Mouse (Mus musculus): ENCODE measurements around the gene Pstpip1. TPM values are rescaled to one million over a fixed set of nuclear protein-coding genes. Genes with fewer than 3 reads are reported as not detected.

Pstpip1 gene
- total and polyA plus RNA-seq, 2 experiments from 2014 or later: 0.44 to 0.70 TPM

GRCm38 (mm10) chr9:56062336-56062735 is 27.4 kb upstream of the Pstpip1 start:
- Histone ChIP-seq H3K27ac (ENCODE audit: low read depth, low read length) (no peak overlapping the region), H3K27me3 (ENCODE audit: insufficient read depth, low read length) (no peaks in the 10 kb centered on the region), H3K4me3 (ENCODE audit: low read depth, low read length) (no peak overlapping the region), H3K4me2 (ENCODE audit: low read depth, low read length, poor library complexity, severe bottlenecking) (no peak overlapping the region), H3K9me3 (ENCODE audit: low read length) (no peaks in the 10 kb centered on the region), H3K9ac (replicated peaks; ENCODE audit: low read length, poor library complexity, severe bottlenecking) (no peak overlapping the region), H3K36me3 (ENCODE audit: insufficient read depth, low read length) (peaks cover 32% of the 10 kb centered on the region), H3K4me1 (ENCODE audit: insufficient read depth, low read length) (no peaks in the 10 kb centered on the region)
- DNase-seq (ENCODE audit: low spot score) (no peak), ATAC-seq (ENCODE audit: low FRiP score) (no peak)
- WGBS: 95% methylated on average over 5 of the region's 5 CpGs
- TF ChIP-seq CTCF (IDR thresholded peaks at IDR 0.05): no peak

- ATAC-seq (ENCODE audit: low FRiP score): no peak
- no peak for DNase-seq (ENCODE audit: low spot score)
- Histone ChIP-seq H3K27me3 (ENCODE audit: insufficient read depth, low read length) (no peaks in the 10 kb centered on the region), H3K27ac (ENCODE audit: low read depth, low read length) (no peak overlapping the region), H3K9ac (replicated peaks; ENCODE audit: low read length, poor library complexity, severe bottlenecking) (no peak overlapping the region), H3K9me3 (ENCODE audit: low read length) (no peaks in the 10 kb centered on the region), H3K4me2 (ENCODE audit: low read depth, low read length, poor library complexity, severe bottlenecking) (no peak overlapping the region), H3K4me3 (ENCODE audit: low read depth, low read length) (no peak overlapping the region), H3K4me1 (ENCODE audit: insufficient read depth, low read length) (no peaks in the 10 kb centered on the region), H3K36me3 (ENCODE audit: insufficient read depth, low read length) (peaks cover 15% of the 10 kb centered on the region)
- WGBS: 83% methylated on average over 3 of the region's 3 CpGs
- TF ChIP-seq CTCF (IDR thresholded peaks at IDR 0.05): no peak
These were observed 24.8 kb upstream of the Pstpip1 start for GRCm38 (mm10) chr9:56065011-56065410.

GRCm38 (mm10) chr9:56067964-56068363 is 21.8 kb upstream of the Pstpip1 start:
- 95% methylated on average over 4 of the region's 4 CpGs for WGBS
- DNase-seq (ENCODE audit: low spot score) (no peak), ATAC-seq (ENCODE audit: low FRiP score) (no peak)

GRCm38 (mm10) chr9:56068630-56069029 is 21.1 kb upstream of the Pstpip1 start:
- 100% methylated on average over 1 of the region's 1 CpGs for WGBS
- Histone ChIP-seq H3K27ac (ENCODE audit: low read depth, low read length) (no peak overlapping the region), H3K9ac (replicated peaks; ENCODE audit: low read length, poor library complexity, severe bottlenecking) (no peak overlapping the region), H3K9me3 (ENCODE audit: low read length) (no peaks in the 10 kb centered on the region), H3K4me3 (ENCODE audit: low read depth, low read length) (no peak overlapping the region), H3K4me1 (ENCODE audit: insufficient read depth, low read length) (no peaks in the 10 kb centered on the region), H3K36me3 (ENCODE audit: insufficient read depth, low read length) (0 out of 2 replicates have a peak, but pooled peaks cover 3% of the 10 kb centered on the region), H3K4me2 (ENCODE audit: low read depth, low read length, poor library complexity, severe bottlenecking) (no peak overlapping the region), H3K27me3 (ENCODE audit: insufficient read depth, low read length) (no peaks in the 10 kb centered on the region)
- no peak for TF ChIP-seq CTCF (IDR thresholded peaks at IDR 0.05)
- DNase-seq (ENCODE audit: low spot score) (no peak), ATAC-seq (ENCODE audit: low FRiP score) (no peak)

More at GRCm38 (mm10) chr9:56067964-56068363, 21.8 kb upstream of the Pstpip1 start:
- Histone ChIP-seq H3K4me3 (ENCODE audit: low read depth, low read length) (no peak overlapping the region), H3K9me3 (ENCODE audit: low read length) (no peaks in the 10 kb centered on the region), H3K9ac (replicated peaks; ENCODE audit: low read length, poor library complexity, severe bottlenecking) (no peak overlapping the region), H3K36me3 (ENCODE audit: insufficient read depth, low read length) (0 out of 2 replicates have a peak, but pooled peaks cover 3% of the 10 kb centered on the region), H3K4me2 (ENCODE audit: low read depth, low read length, poor library complexity, severe bottlenecking) (no peak overlapping the region), H3K27ac (ENCODE audit: low read depth, low read length) (no peak overlapping the region), H3K4me1 (ENCODE audit: insufficient read depth, low read length) (no peaks in the 10 kb centered on the region), H3K27me3 (ENCODE audit: insufficient read depth, low read length) (no peaks in the 10 kb centered on the region)
- TF ChIP-seq CTCF (IDR thresholded peaks at IDR 0.05): no peak

- Histone ChIP-seq H3K4me1 (ENCODE audit: insufficient read depth, low read length) (no peaks in the 10 kb centered on the region), H3K36me3 (ENCODE audit: insufficient read depth, low read length) (0 out of 2 replicates have a peak, but pooled peaks cover 3% of the 10 kb centered on the region), H3K9ac (replicated peaks; ENCODE audit: low read length, poor library complexity, severe bottlenecking) (no peak overlapping the region), H3K27ac (ENCODE audit: low read depth, low read length) (no peak overlapping the region), H3K27me3 (ENCODE audit: insufficient read depth, low read length) (no peaks in the 10 kb centered on the region), H3K4me2 (ENCODE audit: low read depth, low read length, poor library complexity, severe bottlenecking) (no peak overlapping the region), H3K4me3 (ENCODE audit: low read depth, low read length) (no peak overlapping the region), H3K9me3 (ENCODE audit: low read length) (no peaks in the 10 kb centered on the region)
- TF ChIP-seq CTCF (IDR thresholded peaks at IDR 0.05): no peak
- 88% methylated on average over 2 of the region's 2 CpGs for WGBS
- DNase-seq (ENCODE audit: low spot score): no peak
- no peak for ATAC-seq (ENCODE audit: low FRiP score)
These were observed 16.9 kb upstream of the Pstpip1 start for GRCm38 (mm10) chr9:56072861-56073260.

- ATAC-seq (ENCODE audit: low FRiP score): peak; percentile 27; the same call in 1 of the 2 replicates
- WGBS: 79% methylated on average over 12 of the region's 12 CpGs
These were observed 14.9 kb upstream of the Pstpip1 start for GRCm38 (mm10) chr9:56074863-56075262.

More at GRCm38 (mm10) chr9:56074863-56075262, 14.9 kb upstream of the Pstpip1 start:
- DNase-seq (ENCODE audit: low spot score): no peak
- TF ChIP-seq CTCF (IDR thresholded peaks at IDR 0.05): no peak
- Histone ChIP-seq H3K4me2 (ENCODE audit: low read depth, low read length, poor library complexity, severe bottlenecking) (no peak overlapping the region), H3K4me3 (ENCODE audit: low read depth, low read length) (no peak overlapping the region), H3K9ac (replicated peaks; ENCODE audit: low read length, poor library complexity, severe bottlenecking) (no peak overlapping the region), H3K9me3 (ENCODE audit: low read length) (no peaks in the 10 kb centered on the region), H3K27ac (ENCODE audit: low read depth, low read length) (no peak overlapping the region), H3K36me3 (ENCODE audit: insufficient read depth, low read length) (peaks cover 3% of the 10 kb centered on the region; the same call in 1 of the 2 replicates), H3K27me3 (ENCODE audit: insufficient read depth, low read length) (no peaks in the 10 kb centered on the region), H3K4me1 (ENCODE audit: insufficient read depth, low read length) (no peaks in the 10 kb centered on the region)
